Mouse (Mus musculus) midbrain, embryonic 13.5 days (tissue): Measurements from ENCODE around the gene Otor. TPM values are rescaled to one million over a fixed set of nuclear protein-coding genes. Genes with fewer than 3 reads are reported as not detected.
A peak's percentile ranks its signal among the peaks of the same experiment; 100 is the strongest.

Source experiments
- ATAC-seq: fragments of 200-750 bp; cut with Nextera tagmentation; 2 replicates; pipeline ENCODE4 v1.8.0; 2017; ENCODE audit warnings: mild to moderate bottlenecking, moderate TSS enrichment, moderate library complexity
- H3K27ac ChIP-seq: fragments of 300-500 bp; sonication (generic); 2 replicates; pipeline ENCODE4 v1.5.1; 2015; ENCODE audit warnings: inconsistent platforms, mild to moderate bottlenecking, moderate library complexity
- H3K27me3 ChIP-seq: fragments of 300-500 bp; sonication (generic); 2 replicates; pipeline ENCODE4 v1.6.1; 2015; ENCODE audit warnings: mild to moderate bottlenecking, inconsistent platforms
- H3K36me3 ChIP-seq: fragments of 300-500 bp; sonication (generic); 2 replicates; pipeline ENCODE4 v1.6.1; 2015; ENCODE audit warnings: mild to moderate bottlenecking, inconsistent platforms
- H3K4me1 ChIP-seq: fragments of 300-500 bp; sonication (generic); replicated peaks from 2 replicates; pipeline ENCODE4 v1.6.1; 2015; ENCODE audit warnings: inconsistent platforms
- H3K4me2 ChIP-seq: fragments of 300-500 bp; sonication (generic); replicated peaks from 2 replicates; pipeline ENCODE4 v1.6.1; 2015; ENCODE audit warnings: moderate library complexity, mild to moderate bottlenecking, inconsistent platforms
- H3K4me3 ChIP-seq: fragments of 300-500 bp; sonication (generic); replicated peaks from 2 replicates; pipeline ENCODE4 v1.5.1; 2015; ENCODE audit warnings: mild to moderate bottlenecking, inconsistent platforms
- H3K9ac ChIP-seq: fragments of 300-500 bp; sonication (generic); replicated peaks from 2 replicates; pipeline ENCODE4 v1.6.1; 2015; ENCODE audit warnings: mild to moderate bottlenecking, inconsistent platforms
- H3K9me3 ChIP-seq: fragments of 300-500 bp; sonication (generic); 2 replicates; pipeline ENCODE4 v1.6.1; 2016; ENCODE audit warnings: mild to moderate bottlenecking, inconsistent platforms
- WGBS: fragments of 180-500 bp; shearing (Covaris S2); methylation state at CpG from one replicate; pipeline ENCODE4 v1.1.7; 2015; 5-methylcytosine and 5-hydroxymethylcytosine counted together
- polyA plus RNA-seq: library from polyadenylated mRNA; unstranded; fragments of >200 nt; fragmentation: Nextera tagmentation; extraction: Ambion mirVana; gene quantifications from 2 replicates; pipeline ENCODE4 v1.2.1, GENCODE M21; 2015

Gene Otor
- 3.7 and 5.5 TPM in 2 replicates for polyA plus RNA-seq

- no peak within 1 kb of the TSS for H3K4me2 ChIP-seq
- H3K9me3 ChIP-seq, result no peaks in the 10 kb centered on the region
- H3K4me3 ChIP-seq, result no peak within 1 kb of the TSS
- WGBS, result 66% methylated on average over 8 of the region's 8 CpGs
- no peaks in the 10 kb centered on the region for H3K27me3 ChIP-seq
- ATAC-seq, result no peak
- H3K4me1 ChIP-seq, result 0 out of 2 replicates have a peak, but pooled peaks cover 4% of the 10 kb centered on the region
- no peak within 1 kb of the TSS for H3K9ac ChIP-seq
- no peak within 1 kb of the TSS for H3K27ac ChIP-seq
- H3K36me3 ChIP-seq, result no peaks in the 10 kb centered on the region
Measured at GRCm38 (mm10) chr2:143078198-143078851, at the start of gene Otor. Gene Otor, plus strand, starts transcription at chr2:143078473.

- Histone ChIP-seq H3K36me3 (no peaks in the 10 kb centered on the region), H3K27ac (no peak overlapping the region), H3K4me3 (no peak overlapping the region), H3K4me2 (no peak overlapping the region), H3K9me3 (no peaks in the 10 kb centered on the region), H3K27me3 (no peaks in the 10 kb centered on the region), H3K4me1 (peaks cover 31% of the 10 kb centered on the region), H3K9ac (no peak overlapping the region)
- peak; percentile 31; the same call in 1 of the 2 replicates for ATAC-seq
- WGBS, result 79% methylated on average over 1 of the region's 1 CpGs
Measured at GRCm38 (mm10) chr2:143031283-143031682, 47.0 kb upstream of the Otor start.

- WGBS, result 16% methylated on average over 10 of the region's 10 CpGs
- Histone ChIP-seq H3K36me3 (no peaks in the 10 kb centered on the region), H3K27me3 (no peaks in the 10 kb centered on the region), H3K27ac (peak overlapping the region; percentile 78), H3K9me3 (no peaks in the 10 kb centered on the region), H3K4me1 (peaks cover 31% of the 10 kb centered on the region), H3K9ac (no peak overlapping the region), H3K4me3 (no peak overlapping the region), H3K4me2 (peak overlapping the region; percentile 35)
- peak; percentile 88 for ATAC-seq
Measured at GRCm38 (mm10) chr2:143032378-143033255, 45.7 kb upstream of the Otor start.

DNA sequence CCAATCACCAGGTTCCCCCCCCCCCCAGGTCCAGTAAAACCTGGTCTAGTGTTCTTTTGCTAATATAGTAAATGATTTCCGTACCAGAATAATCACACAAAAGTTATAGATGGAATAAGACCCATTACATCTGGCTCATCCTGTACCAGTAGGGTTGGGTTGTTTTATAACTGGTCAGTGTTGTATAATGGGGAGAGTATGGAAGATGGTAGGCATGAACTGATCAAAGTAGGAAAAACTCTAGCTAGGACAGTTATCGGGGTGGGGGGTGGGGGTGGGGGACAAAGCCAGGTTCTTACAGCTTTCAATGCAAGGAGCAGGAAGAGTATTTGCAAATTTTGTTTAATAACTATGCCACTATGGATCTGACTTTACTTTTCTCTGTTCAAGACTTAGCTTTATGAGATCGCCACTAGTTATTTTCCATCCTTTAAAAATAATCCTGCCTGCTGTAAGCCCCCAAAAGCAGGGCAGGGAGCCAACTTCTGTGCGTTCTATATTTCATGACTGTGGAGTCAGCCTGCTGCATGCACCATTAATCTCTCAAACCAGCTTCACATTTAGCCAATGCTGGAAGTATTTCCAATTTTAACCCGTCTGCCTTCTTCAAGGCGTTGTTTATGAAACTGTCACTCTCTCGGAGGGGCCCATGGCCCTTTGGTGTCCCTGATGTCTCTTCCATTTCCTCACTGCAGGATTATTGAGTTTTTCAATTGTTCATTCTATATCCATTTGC, 43.8 kb upstream of the Otor start:
- Histone ChIP-seq H3K27ac (no peak overlapping the region), H3K27me3 (no peaks in the 10 kb centered on the region), H3K4me1 (peaks cover 31% of the 10 kb centered on the region), H3K9me3 (no peaks in the 10 kb centered on the region), H3K4me2 (no peak overlapping the region), H3K4me3 (no peak overlapping the region), H3K36me3 (no peaks in the 10 kb centered on the region), H3K9ac (no peak overlapping the region)
- WGBS, result 80% methylated on average over 7 of the region's 7 CpGs
- no peak for ATAC-seq

GRCm38 (mm10) chr2:143035086-143035593, 43.1 kb upstream of the Otor start:
- no peak overlapping the region for H3K4me2 ChIP-seq
- no peak overlapping the region for H3K9ac ChIP-seq
- no peaks in the 10 kb centered on the region for H3K27me3 ChIP-seq
- H3K9me3 ChIP-seq, result no peaks in the 10 kb centered on the region
- no peaks in the 10 kb centered on the region for H3K36me3 ChIP-seq
- no peak for ATAC-seq
- peaks cover 31% of the 10 kb centered on the region for H3K4me1 ChIP-seq
- no peak overlapping the region for H3K4me3 ChIP-seq
- 80% methylated on average over 10 of the region's 10 CpGs for WGBS
- 0 out of 2 replicates have a peak overlapping the region, but pooled peaks have one; percentile 9 for H3K27ac ChIP-seq

DNA sequence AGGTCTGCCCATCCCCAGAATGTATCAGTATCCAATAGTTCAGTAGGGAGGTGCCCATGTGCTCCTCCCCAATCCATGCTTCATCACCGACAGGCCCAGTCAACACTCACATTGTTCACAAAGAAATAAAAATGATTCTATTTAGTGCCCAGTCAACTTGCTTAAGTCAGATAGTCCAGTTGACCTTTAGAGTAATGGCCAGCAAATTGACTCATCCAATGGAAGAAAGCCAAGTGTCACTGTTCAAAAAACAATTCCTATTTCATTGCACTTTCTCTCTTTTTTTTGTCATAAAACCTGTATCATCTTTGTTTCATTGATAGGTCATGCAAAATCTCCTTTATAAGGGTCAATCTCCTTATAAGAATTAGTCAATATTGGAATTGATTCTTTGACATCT, 36.7 kb upstream of the Otor start:
- H3K4me1 ChIP-seq, result no peaks in the 10 kb centered on the region
- H3K9me3 ChIP-seq, result no peaks in the 10 kb centered on the region
- no peak for ATAC-seq
- no peaks in the 10 kb centered on the region for H3K36me3 ChIP-seq
- WGBS, result 92% methylated on average over 1 of the region's 1 CpGs
- no peak overlapping the region for H3K9ac ChIP-seq
- H3K27ac ChIP-seq, result no peak overlapping the region
- H3K4me2 ChIP-seq, result no peak overlapping the region
- no peaks in the 10 kb centered on the region for H3K27me3 ChIP-seq
- no peak overlapping the region for H3K4me3 ChIP-seq

- Histone ChIP-seq H3K4me3 (no peak overlapping the region), H3K27me3 (peaks cover 6% of the 10 kb centered on the region; the same call in 1 of the 2 replicates), H3K9me3 (no peaks in the 10 kb centered on the region), H3K36me3 (no peaks in the 10 kb centered on the region), H3K27ac (no peak overlapping the region), H3K4me1 (no peaks in the 10 kb centered on the region), H3K4me2 (no peak overlapping the region), H3K9ac (no peak overlapping the region)
- no peak for ATAC-seq
Measured at GRCm38 (mm10) chr2:143055251-143055650, 23.0 kb upstream of the Otor start.

GRCm38 (mm10) chr2:143056736-143057135, 21.5 kb upstream of the Otor start:
- WGBS, result 83% methylated on average over 5 of the region's 5 CpGs
- H3K4me1 ChIP-seq, result no peaks in the 10 kb centered on the region
- H3K27ac ChIP-seq, result no peak overlapping the region
- H3K4me2 ChIP-seq, result no peak overlapping the region
- ATAC-seq, result no peak
- no peak overlapping the region for H3K4me3 ChIP-seq
- no peak overlapping the region for H3K9ac ChIP-seq
- no peaks in the 10 kb centered on the region for H3K36me3 ChIP-seq
- H3K27me3 ChIP-seq, result peaks cover 6% of the 10 kb centered on the region; the same call in 1 of the 2 replicates
- no peaks in the 10 kb centered on the region for H3K9me3 ChIP-seq

- no peaks in the 10 kb centered on the region for H3K9me3 ChIP-seq
- peak overlapping the region; percentile 84 for H3K4me2 ChIP-seq
- no peak overlapping the region for H3K9ac ChIP-seq
- H3K36me3 ChIP-seq, result peaks cover 24% of the 10 kb centered on the region
- WGBS, result 41% methylated on average over 6 of the region's 6 CpGs
- H3K27me3 ChIP-seq, result peaks cover 6% of the 10 kb centered on the region; the same call in 1 of the 2 replicates
- H3K4me1 ChIP-seq, result peaks cover 9% of the 10 kb centered on the region
- peak; percentile 65; the same call in 1 of the 2 replicates for ATAC-seq
- peak overlapping the region; percentile 98 for H3K4me3 ChIP-seq
- H3K27ac ChIP-seq, result no peak overlapping the region
Measured at GRCm38 (mm10) chr2:143062432-143062811, 15.9 kb upstream of the Otor start.

DNA sequence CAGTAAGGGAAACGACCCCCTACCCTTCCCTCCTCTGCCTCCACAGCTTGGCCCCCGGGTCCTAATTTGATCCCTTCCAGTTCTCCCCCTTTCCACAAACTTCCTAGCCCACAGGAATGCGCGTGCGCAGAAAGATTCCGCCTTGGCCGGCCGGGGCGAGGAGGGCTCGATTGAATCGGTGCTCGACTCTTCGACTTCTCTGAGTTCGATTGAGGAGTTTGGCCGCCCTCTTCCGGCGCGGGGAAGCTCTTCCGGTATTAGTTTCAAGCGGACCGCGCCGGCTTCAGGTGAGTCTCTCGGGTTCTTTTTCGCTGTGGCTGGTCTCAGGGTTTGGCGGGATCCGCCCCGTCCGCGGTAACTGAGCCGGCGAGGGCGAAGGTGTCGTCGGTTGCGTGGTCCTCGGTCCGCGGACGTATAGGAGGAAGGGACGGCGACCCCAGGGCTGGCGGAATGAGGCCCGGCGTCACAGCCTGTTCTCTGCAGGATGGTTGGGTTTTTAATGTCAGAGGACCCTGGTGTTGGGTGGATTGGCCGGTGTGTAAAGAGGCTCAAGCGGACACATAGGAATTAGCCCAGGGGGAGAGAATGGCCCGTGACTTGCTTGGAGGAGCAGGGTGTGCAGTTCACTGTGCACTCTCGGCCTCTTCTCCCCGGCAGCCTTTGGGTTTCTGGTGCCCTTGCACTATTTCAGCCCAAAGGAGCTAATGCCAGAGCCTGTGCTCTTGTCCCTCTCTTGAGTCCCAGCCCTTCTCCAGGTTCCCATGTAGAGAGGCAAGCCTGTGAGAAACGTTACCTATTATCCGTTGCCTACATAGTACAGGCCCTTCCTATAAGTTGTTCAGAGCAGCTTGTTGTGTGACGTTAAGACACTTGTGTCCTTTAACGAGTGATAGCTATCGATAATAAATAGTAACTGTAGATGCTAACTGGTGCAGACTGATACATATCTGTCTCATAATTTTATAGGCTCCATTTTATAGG, 15.2 kb upstream of the Otor start, which contains the start of gene Snrpb2:
TSS of gene Snrpb2 (plus strand) at position 228 of the 981 bp plus-strand sequence.
- under 1% methylated on average over 55 of the region's 55 CpGs for WGBS
- peak; percentile 94 for ATAC-seq
- peak within 1 kb of the TSS; percentile 84 for H3K4me2 ChIP-seq
- H3K4me1 ChIP-seq, result peaks cover 9% of the 10 kb centered on the region
- H3K27ac ChIP-seq, result peak within 1 kb of the TSS; percentile 39; the same call in 1 of the 2 replicates
- peak within 1 kb of the TSS; percentile 98 for H3K4me3 ChIP-seq
- H3K9me3 ChIP-seq, result no peaks in the 10 kb centered on the region
- no peaks in the 10 kb centered on the region for H3K27me3 ChIP-seq
- peaks cover 25% of the 10 kb centered on the region for H3K36me3 ChIP-seq
- peak within 1 kb of the TSS; percentile 91 for H3K9ac ChIP-seq

- WGBS, result 97% methylated on average over 3 of the region's 3 CpGs
- Histone ChIP-seq H3K9me3 (no peaks in the 10 kb centered on the region), H3K4me1 (peaks cover 9% of the 10 kb centered on the region), H3K4me3 (no peak overlapping the region), H3K9ac (no peak overlapping the region), H3K27ac (no peak overlapping the region), H3K36me3 (peaks cover 49% of the 10 kb centered on the region), H3K4me2 (no peak overlapping the region), H3K27me3 (no peaks in the 10 kb centered on the region)
- no peak for ATAC-seq
Measured at GRCm38 (mm10) chr2:143065914-143066313, 12.4 kb upstream of the Otor start.
